Mouse (Mus musculus): Measurements from ENCODE around the gene Klhl31. TPM values are rescaled to one million over a fixed set of nuclear protein-coding genes. Genes with fewer than 3 reads are reported as not detected.

Klhl31 gene
- polyA plus RNA-seq, 1 experiment from 2014 or later: 39.8 TPM

GRCm38 (mm10) chr9:77617751-77618150 is 18.5 kb upstream of the Klhl31 start:
- Histone ChIP-seq H3K27ac (replicated peaks; ENCODE audit: low read depth, low read length) (no peak overlapping the region), H3K9me3 (ENCODE audit: control insufficient read depth, low read length) (peaks cover 9% of the 10 kb centered on the region; the same call in 1 of the 2 replicates), H3K4me1 (ENCODE audit: control insufficient read depth, insufficient read depth, low read length) (no peaks in the 10 kb centered on the region), H3K4me2 (ENCODE audit: low read depth, low read length) (no peak overlapping the region), H3K9ac (ENCODE audit: low read depth, low read length) (no peak overlapping the region), H3K36me3 (ENCODE audit: control insufficient read depth, insufficient read depth, low read length) (no peaks in the 10 kb centered on the region), H3K27me3 (replicated peaks; ENCODE audit: control insufficient read depth, insufficient read depth, low read length) (no peaks in the 10 kb centered on the region), H3K4me3 (ENCODE audit: low read depth, low read length) (no peak overlapping the region)
- no peak for DNase-seq (ENCODE audit: low spot score)
- WGBS: 78% methylated on average over 6 of the region's 6 CpGs
- no peak for ATAC-seq (ENCODE audit: low read depth)

- no peak overlapping the region for H3K27ac ChIP-seq (replicated peaks; ENCODE audit: low read depth, low read length)
- H3K36me3 ChIP-seq (ENCODE audit: control insufficient read depth, insufficient read depth, low read length): no peaks in the 10 kb centered on the region
- H3K4me1 ChIP-seq (ENCODE audit: control insufficient read depth, insufficient read depth, low read length): no peaks in the 10 kb centered on the region
- H3K9ac ChIP-seq (ENCODE audit: low read depth, low read length): no peak overlapping the region
- H3K4me2 ChIP-seq (ENCODE audit: low read depth, low read length): no peak overlapping the region
- WGBS: 71% methylated on average over 2 of the region's 2 CpGs
- no peaks in the 10 kb centered on the region for H3K27me3 ChIP-seq (replicated peaks; ENCODE audit: control insufficient read depth, insufficient read depth, low read length)
- H3K4me3 ChIP-seq (ENCODE audit: low read depth, low read length): no peak overlapping the region
- peaks cover 9% of the 10 kb centered on the region; the same call in 1 of the 2 replicates for H3K9me3 ChIP-seq (ENCODE audit: control insufficient read depth, low read length)
- DNase-seq (ENCODE audit: low spot score): no peak
- ATAC-seq (ENCODE audit: low read depth): no peak
These were observed 17.9 kb upstream of the Klhl31 start for GRCm38 (mm10) chr9:77618392-77618791.

DNA sequence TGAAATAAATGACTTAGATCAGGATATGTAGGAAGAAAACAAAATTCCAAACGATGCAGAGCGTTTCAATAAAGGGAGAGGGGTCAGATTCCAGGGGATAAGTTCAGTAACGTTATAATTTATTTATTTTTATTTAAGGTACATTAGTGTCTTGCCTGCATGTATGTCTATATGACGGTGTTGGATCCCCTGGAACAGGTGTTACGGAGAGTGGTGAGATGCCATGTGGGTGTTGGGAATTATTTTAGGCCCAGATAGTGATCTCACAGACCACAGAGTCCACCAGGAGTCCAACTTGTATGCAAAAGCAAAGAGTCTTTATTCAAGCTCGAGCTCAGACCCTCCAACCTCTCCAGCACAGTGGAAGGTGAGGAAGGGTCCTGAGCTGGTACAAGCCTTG is 16.2 kb upstream of the Klhl31 start:
- Histone ChIP-seq H3K4me1 (ENCODE audit: control insufficient read depth, insufficient read depth, low read length) (no peaks in the 10 kb centered on the region), H3K4me2 (ENCODE audit: low read depth, low read length) (no peak overlapping the region), H3K27ac (replicated peaks; ENCODE audit: low read depth, low read length) (no peak overlapping the region), H3K9me3 (ENCODE audit: control insufficient read depth, low read length) (peaks cover 4% of the 10 kb centered on the region; the same call in 1 of the 2 replicates), H3K4me3 (ENCODE audit: low read depth, low read length) (no peak overlapping the region), H3K9ac (ENCODE audit: low read depth, low read length) (no peak overlapping the region), H3K27me3 (replicated peaks; ENCODE audit: control insufficient read depth, insufficient read depth, low read length) (no peaks in the 10 kb centered on the region), H3K36me3 (ENCODE audit: control insufficient read depth, insufficient read depth, low read length) (no peaks in the 10 kb centered on the region)
- DNase-seq (ENCODE audit: low spot score) (no peak), ATAC-seq (ENCODE audit: low read depth) (no peak)
- 80% methylated on average over 6 of the region's 6 CpGs for WGBS

- H3K4me3 ChIP-seq (ENCODE audit: low read depth, low read length): no peak overlapping the region
- WGBS: 60% methylated on average over 2 of the region's 2 CpGs
- H3K9ac ChIP-seq (ENCODE audit: low read depth, low read length): no peak overlapping the region
- DNase-seq (ENCODE audit: low spot score) (no peak), ATAC-seq (ENCODE audit: low read depth) (no peak)
- no peak overlapping the region for H3K4me2 ChIP-seq (ENCODE audit: low read depth, low read length)
- no peak overlapping the region for H3K27ac ChIP-seq (replicated peaks; ENCODE audit: low read depth, low read length)
- peaks cover 4% of the 10 kb centered on the region; the same call in 1 of the 2 replicates for H3K9me3 ChIP-seq (ENCODE audit: control insufficient read depth, low read length)
- H3K36me3 ChIP-seq (ENCODE audit: control insufficient read depth, insufficient read depth, low read length): no peaks in the 10 kb centered on the region
- no peaks in the 10 kb centered on the region for H3K27me3 ChIP-seq (replicated peaks; ENCODE audit: control insufficient read depth, insufficient read depth, low read length)
- no peaks in the 10 kb centered on the region for H3K4me1 ChIP-seq (ENCODE audit: control insufficient read depth, insufficient read depth, low read length)
These were observed 15.8 kb upstream of the Klhl31 start for GRCm38 (mm10) chr9:77620482-77620881.

DNA sequence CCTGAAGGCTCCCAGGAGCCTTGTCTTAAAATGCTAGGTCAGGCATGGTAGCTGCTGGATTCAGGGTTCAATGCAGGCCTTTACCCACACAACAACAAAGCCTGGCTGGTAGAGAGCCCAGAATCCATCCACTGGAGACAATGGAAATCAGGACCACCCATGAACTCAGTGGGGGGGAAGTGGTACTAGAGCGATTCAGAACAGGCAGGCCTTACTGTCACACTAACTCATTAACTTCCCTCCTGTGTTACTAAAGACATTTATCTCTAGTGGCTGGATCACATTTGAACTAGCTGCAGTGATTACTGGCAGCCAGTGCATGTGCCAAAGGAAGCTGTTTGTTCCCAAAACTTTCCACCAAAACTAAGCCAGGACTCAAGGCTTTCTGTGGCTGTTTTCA is 13.4 kb upstream of the Klhl31 start:
- WGBS: 56% methylated on average over 1 of the region's 1 CpGs
- Histone ChIP-seq H3K27ac (replicated peaks; ENCODE audit: low read depth, low read length) (no peak overlapping the region), H3K27me3 (replicated peaks; ENCODE audit: control insufficient read depth, insufficient read depth, low read length) (no peaks in the 10 kb centered on the region), H3K4me2 (ENCODE audit: low read depth, low read length) (no peak overlapping the region), H3K9me3 (ENCODE audit: control insufficient read depth, low read length) (peaks cover 4% of the 10 kb centered on the region; the same call in 1 of the 2 replicates), H3K4me1 (ENCODE audit: control insufficient read depth, insufficient read depth, low read length) (no peaks in the 10 kb centered on the region), H3K36me3 (ENCODE audit: control insufficient read depth, insufficient read depth, low read length) (no peaks in the 10 kb centered on the region), H3K4me3 (ENCODE audit: low read depth, low read length) (no peak overlapping the region), H3K9ac (ENCODE audit: low read depth, low read length) (no peak overlapping the region)
- ATAC-seq (ENCODE audit: low read depth) (no peak), DNase-seq (ENCODE audit: low spot score) (no peak)

- DNase-seq (ENCODE audit: low spot score) (no peak), ATAC-seq (ENCODE audit: low read depth) (no peak)
- H3K27me3 ChIP-seq (replicated peaks; ENCODE audit: control insufficient read depth, insufficient read depth, low read length): no peaks in the 10 kb centered on the region
- peaks cover 4% of the 10 kb centered on the region; the same call in 1 of the 2 replicates for H3K9me3 ChIP-seq (ENCODE audit: control insufficient read depth, low read length)
- no peaks in the 10 kb centered on the region for H3K4me1 ChIP-seq (ENCODE audit: control insufficient read depth, insufficient read depth, low read length)
- WGBS: 74% methylated on average over 6 of the region's 6 CpGs
- no peak overlapping the region for H3K4me3 ChIP-seq (ENCODE audit: low read depth, low read length)
- H3K36me3 ChIP-seq (ENCODE audit: control insufficient read depth, insufficient read depth, low read length): no peaks in the 10 kb centered on the region
- no peak overlapping the region for H3K4me2 ChIP-seq (ENCODE audit: low read depth, low read length)
- no peak overlapping the region for H3K9ac ChIP-seq (ENCODE audit: low read depth, low read length)
- no peak overlapping the region for H3K27ac ChIP-seq (replicated peaks; ENCODE audit: low read depth, low read length)
These were observed 12.8 kb upstream of the Klhl31 start for GRCm38 (mm10) chr9:77623318-77624050.

GRCm38 (mm10) chr9:77624171-77624570 is 12.1 kb upstream of the Klhl31 start:
- H3K27ac ChIP-seq (replicated peaks; ENCODE audit: low read depth, low read length): no peak overlapping the region
- H3K4me2 ChIP-seq (ENCODE audit: low read depth, low read length): no peak overlapping the region
- no peaks in the 10 kb centered on the region for H3K36me3 ChIP-seq (ENCODE audit: control insufficient read depth, insufficient read depth, low read length)
- H3K4me3 ChIP-seq (ENCODE audit: low read depth, low read length): no peak overlapping the region
- H3K9ac ChIP-seq (ENCODE audit: low read depth, low read length): no peak overlapping the region
- no peak for ATAC-seq (ENCODE audit: low read depth)
- no peak for DNase-seq (ENCODE audit: low spot score)
- H3K27me3 ChIP-seq (replicated peaks; ENCODE audit: control insufficient read depth, insufficient read depth, low read length): no peaks in the 10 kb centered on the region
- 79% methylated on average over 5 of the region's 5 CpGs for WGBS
- no peaks in the 10 kb centered on the region for H3K4me1 ChIP-seq (ENCODE audit: control insufficient read depth, insufficient read depth, low read length)
- H3K9me3 ChIP-seq (ENCODE audit: control insufficient read depth, low read length): peaks cover 4% of the 10 kb centered on the region; the same call in 1 of the 2 replicates

- no peak for DNase-seq (ENCODE audit: low spot score)
- no peak for ATAC-seq (ENCODE audit: low read depth)
- H3K27me3 ChIP-seq (replicated peaks; ENCODE audit: control insufficient read depth, insufficient read depth, low read length): no peaks in the 10 kb centered on the region
- H3K36me3 ChIP-seq (ENCODE audit: control insufficient read depth, insufficient read depth, low read length): no peaks in the 10 kb centered on the region
- H3K9ac ChIP-seq (ENCODE audit: low read depth, low read length): no peak overlapping the region
- no peak overlapping the region for H3K4me2 ChIP-seq (ENCODE audit: low read depth, low read length)
- H3K9me3 ChIP-seq (ENCODE audit: control insufficient read depth, low read length): no peaks in the 10 kb centered on the region
- H3K27ac ChIP-seq (replicated peaks; ENCODE audit: low read depth, low read length): no peak overlapping the region
- 79% methylated on average over 10 of the region's 10 CpGs for WGBS
- H3K4me3 ChIP-seq (ENCODE audit: low read depth, low read length): no peak overlapping the region
- no peaks in the 10 kb centered on the region for H3K4me1 ChIP-seq (ENCODE audit: control insufficient read depth, insufficient read depth, low read length)
These were observed 7.6 kb upstream of the Klhl31 start for GRCm38 (mm10) chr9:77628676-77629075.

DNA sequence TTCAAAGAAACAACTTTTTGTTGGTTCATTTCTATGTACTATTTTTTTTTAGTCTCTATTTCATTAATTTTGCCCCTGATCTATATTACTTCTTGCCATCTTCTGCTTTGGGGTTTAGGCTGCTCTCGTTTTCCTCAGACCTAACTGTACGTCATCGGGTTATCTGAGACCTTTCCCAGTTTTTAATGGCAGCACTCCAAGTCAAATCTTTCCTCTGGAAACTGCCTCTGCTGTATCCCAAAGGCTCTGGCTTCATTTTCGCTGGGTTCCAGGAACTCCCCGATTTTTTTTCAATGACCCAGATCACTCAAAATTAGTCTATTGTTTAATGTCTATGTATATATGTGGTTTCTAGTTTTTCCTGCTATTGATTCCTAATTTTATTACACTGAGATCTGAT is 6.6 kb upstream of the Klhl31 start:
- ATAC-seq (ENCODE audit: low read depth) (peak; percentile 65; the same call in 1 of the 2 replicates), DNase-seq (ENCODE audit: low spot score) (peak; percentile 75)
- WGBS: 40% methylated on average over 5 of the region's 5 CpGs
- no peak overlapping the region for H3K4me3 ChIP-seq (ENCODE audit: low read depth, low read length)
- H3K27me3 ChIP-seq (replicated peaks; ENCODE audit: control insufficient read depth, insufficient read depth, low read length): no peaks in the 10 kb centered on the region
- H3K9me3 ChIP-seq (ENCODE audit: control insufficient read depth, low read length): no peaks in the 10 kb centered on the region
- no peak overlapping the region for H3K4me2 ChIP-seq (ENCODE audit: low read depth, low read length)
- no peaks in the 10 kb centered on the region for H3K36me3 ChIP-seq (ENCODE audit: control insufficient read depth, insufficient read depth, low read length)
- no peaks in the 10 kb centered on the region for H3K4me1 ChIP-seq (ENCODE audit: control insufficient read depth, insufficient read depth, low read length)
- no peak overlapping the region for H3K9ac ChIP-seq (ENCODE audit: low read depth, low read length)
- H3K27ac ChIP-seq (replicated peaks; ENCODE audit: low read depth, low read length): no peak overlapping the region
